Comparison of ENCODE assay signal across 1 mouse cellular context in the genomic region with DNA sequence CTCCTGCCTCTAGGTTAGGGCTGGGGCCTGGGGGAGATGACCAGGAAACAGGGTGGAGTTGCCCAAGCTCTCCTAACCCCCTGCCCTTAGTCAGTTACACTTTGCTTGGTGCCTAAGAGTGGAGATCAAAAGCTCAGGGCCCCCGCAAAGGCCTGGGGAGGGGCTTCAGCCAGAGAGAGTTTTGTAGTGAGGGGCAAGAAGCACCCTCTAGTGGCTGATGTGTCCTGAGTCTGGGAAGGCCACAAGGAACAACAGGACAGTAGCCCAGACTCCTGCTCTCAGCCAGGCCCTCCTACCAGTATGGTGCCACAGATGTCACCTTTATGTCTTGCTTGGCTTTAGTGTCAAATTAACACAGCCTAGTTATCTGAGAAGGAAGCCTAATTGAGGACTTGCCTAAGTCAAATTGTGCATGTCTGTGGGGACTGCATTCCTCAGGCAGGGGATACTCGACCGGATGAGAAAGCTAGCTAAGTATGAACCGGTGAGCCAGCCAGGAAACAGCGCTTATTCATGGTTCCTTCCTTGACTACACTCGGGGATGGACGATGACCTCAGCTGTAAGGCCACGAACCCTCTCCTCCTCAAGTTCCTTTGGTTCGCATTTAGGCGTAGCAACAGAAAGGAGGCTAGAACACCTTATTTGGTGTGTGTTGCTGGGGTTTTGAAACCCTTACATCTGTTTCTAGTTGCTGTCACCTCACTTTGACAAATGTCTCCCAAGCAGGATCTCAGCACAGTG.
TF ChIP-seq lines count a peak whose summit lies in the region.

No protein-coding gene starts in this region.

TF ChIP-seq in MEL, 35 proteins besides CTCF, POLR2A, EP300 and RAD21:
- TF ChIP-seq SMC3 (IDR thresholded peaks at IDR 0.05; ENCODE audit: low read depth, low read length) = peak; percentile 24; the same call in 1 of the 2 replicates
- TF ChIP-seq GATA1 (IDR thresholded peaks at IDR 0.05; ENCODE audit: low read depth, low read length) = no peak
